Mouse (Mus musculus) limb, embryonic 14.5 days (tissue): ENCODE results near the gene Rab25. TPM values are rescaled to one million over a fixed set of nuclear protein-coding genes. Genes with fewer than 3 reads are reported as not detected.

ENCODE experiments used
- ATAC-seq: fragments of 200-750 bp; cut with Nextera tagmentation; 2 replicates; pipeline ENCODE4 v1.8.0; 2017; ENCODE audit warnings: low read depth, moderate number of reproducible peaks, moderate TSS enrichment; ENCODE audit not compliant: low FRiP score
- DNase-seq: peaks from one replicate; pipeline ENCODE4 v3.0.0-alpha.2; 2015; ENCODE audit warnings: low spot score
- H3K27ac ChIP-seq: fragments of 300-500 bp; sonication (generic); replicated peaks from 2 replicates; pipeline ENCODE4 v1.5.1; 2014; ENCODE audit warnings: low read depth, mild to moderate bottlenecking, low read length, moderate library complexity, mixed read lengths
- H3K27me3 ChIP-seq: fragments of 300-500 bp; sonication (generic); 2 replicates; pipeline ENCODE4 v1.6.1; 2014; ENCODE audit warnings: low read length, mixed read lengths; ENCODE audit not compliant: control insufficient read depth, insufficient read depth
- H3K36me3 ChIP-seq: fragments of 300-500 bp; sonication (generic); 2 replicates; pipeline ENCODE4 v1.6.1; 2014; ENCODE audit warnings: mild to moderate bottlenecking, low read length, moderate library complexity, mixed read lengths; ENCODE audit not compliant: control insufficient read depth, insufficient read depth
- H3K4me1 ChIP-seq: fragments of 300-500 bp; sonication (generic); 2 replicates; pipeline ENCODE4 v1.6.1; 2014; ENCODE audit warnings: antibody characterized with exemption, low read length, mixed read lengths; ENCODE audit not compliant: control insufficient read depth, insufficient read depth
- H3K4me2 ChIP-seq: fragments of 300-500 bp; sonication (generic); replicated peaks from 2 replicates; pipeline ENCODE4 v1.6.1; 2014; ENCODE audit warnings: low read depth, mild to moderate bottlenecking, low read length, moderate library complexity; ENCODE audit not compliant: severe bottlenecking
- H3K4me3 ChIP-seq: fragments of 300-500 bp; sonication (generic); replicated peaks from 2 replicates; pipeline ENCODE4 v1.5.1; 2014; ENCODE audit warnings: low read length
- H3K9ac ChIP-seq: fragments of 300-500 bp; sonication (generic); 2 replicates; pipeline ENCODE4 v1.6.1; 2014; ENCODE audit warnings: mild to moderate bottlenecking, low read depth, low read length, moderate library complexity; ENCODE audit not compliant: severe bottlenecking
- H3K9me3 ChIP-seq: fragments of 300-500 bp; sonication (generic); 2 replicates; pipeline ENCODE4 v1.6.1; 2016; ENCODE audit warnings: low read length; ENCODE audit not compliant: control insufficient read depth
- POLR2A ChIP-seq: fragments of 200-500 bp; IDR thresholded peaks from 2 replicates; pipeline ENCODE4 v1.8.0; 2012; ENCODE audit warnings: inconsistent platforms, mild to moderate bottlenecking, moderate library complexity, borderline replicate concordance; ENCODE audit not compliant: insufficient read depth, insufficient read length; ENCODE audit errors: extremely low read depth
- WGBS: fragments of 180-500 bp; shearing (Covaris S2); extraction: QIAGEN DNeasy Blood & Tissue Kit; methylation state at CpG from one replicate; pipeline ENCODE4 v1.1.7; 2014; 5-methylcytosine and 5-hydroxymethylcytosine counted together
- polyA plus RNA-seq, 2 experiments: library from polyadenylated mRNA; depleted of rRNA in 1 of 2; stranded (reverse) in 1 of 2; unstranded in 1 of 2; fragments of >200 nt; fragmentation: Nextera tagmentation in 1 of 2; extraction: Ambion mirVana in 1 of 2; gene quantifications; 2 replicates each; pipeline versions ENCODE4 v1.2.1 to v1.2.3; 2012 to 2014

The Rab25 gene
- polyA plus RNA-seq, 2 experiments, result 35.0 to 70.4 TPM

GRCm38 (mm10) chr3:88556616-88557015, 8.5 kb upstream of the Rab25 start:
- ATAC-seq (no peak), DNase-seq (no peak)
- H3K4me1 ChIP-seq, result peaks cover 9% of the 10 kb centered on the region
- 97% methylated on average over 8 of the region's 8 CpGs for WGBS
- H3K4me2 ChIP-seq, result no peak overlapping the region
- no peaks in the 10 kb centered on the region for H3K27me3 ChIP-seq
- H3K27ac ChIP-seq, result no peak overlapping the region
- H3K9ac ChIP-seq, result no peak overlapping the region
- no peaks in the 10 kb centered on the region for H3K9me3 ChIP-seq
- no peak overlapping the region for H3K4me3 ChIP-seq
- peaks cover 60% of the 10 kb centered on the region for H3K36me3 ChIP-seq
- no peak for TF ChIP-seq POLR2A

DNA sequence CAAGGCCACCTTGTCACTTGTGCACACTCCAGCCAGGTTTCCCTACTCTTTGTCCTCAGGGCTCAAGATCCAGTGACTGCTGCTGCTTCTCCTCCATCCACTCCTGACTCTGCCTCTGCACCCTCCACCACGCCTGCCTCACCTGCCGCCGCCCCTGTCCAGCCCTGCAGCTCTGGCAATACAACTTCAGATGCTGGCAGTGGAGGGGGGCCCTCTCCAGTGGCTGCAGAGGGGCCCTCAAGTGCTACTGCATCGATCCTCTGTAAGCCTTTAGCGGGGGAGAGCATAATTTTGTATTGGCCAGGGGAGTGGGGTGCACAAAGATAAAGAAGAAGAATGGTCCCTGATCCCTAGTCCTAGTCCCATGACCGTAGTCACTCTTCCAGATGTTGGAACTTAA, 7.6 kb upstream of the Rab25 start:
- ATAC-seq, result no peak
- DNase-seq, result no peak
- Histone ChIP-seq H3K4me1 (peaks cover 9% of the 10 kb centered on the region), H3K9ac (no peak overlapping the region), H3K36me3 (peaks cover 51% of the 10 kb centered on the region), H3K9me3 (no peaks in the 10 kb centered on the region), H3K4me3 (no peak overlapping the region), H3K27me3 (no peaks in the 10 kb centered on the region), H3K4me2 (no peak overlapping the region), H3K27ac (no peak overlapping the region)
- no peak for TF ChIP-seq POLR2A
- 95% methylated on average over 6 of the region's 6 CpGs for WGBS

DNA sequence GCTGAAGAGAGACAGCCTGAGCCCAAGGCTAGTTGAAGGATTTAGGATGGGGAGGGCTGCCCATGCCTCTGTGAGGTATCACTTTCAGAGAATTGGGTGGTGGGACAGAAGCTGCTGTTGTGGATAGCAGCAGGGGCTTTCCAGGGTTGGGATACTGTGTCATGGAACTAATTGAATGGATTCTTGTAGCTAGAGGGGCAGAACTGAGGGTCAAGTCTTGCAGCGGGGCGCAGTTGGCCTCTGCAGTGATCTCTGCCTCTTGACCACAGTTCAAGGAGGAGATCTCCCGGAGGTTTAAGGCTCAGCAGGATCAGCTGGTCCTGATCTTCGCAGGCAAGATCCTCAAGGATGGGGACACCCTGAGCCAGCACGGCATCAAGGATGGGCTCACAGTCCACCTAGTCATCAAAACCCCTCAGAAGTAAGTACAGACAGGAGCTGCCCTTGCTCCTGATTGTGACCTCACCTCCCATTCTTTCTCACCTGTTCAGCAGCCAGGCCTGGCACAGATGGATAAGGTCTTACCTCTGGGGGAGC, 7.0 kb upstream of the Rab25 start:
- Histone ChIP-seq H3K4me2 (no peak overlapping the region), H3K4me1 (peaks cover 9% of the 10 kb centered on the region), H3K4me3 (no peak overlapping the region), H3K9ac (no peak overlapping the region), H3K27ac (no peak overlapping the region), H3K36me3 (peaks cover 45% of the 10 kb centered on the region), H3K27me3 (no peaks in the 10 kb centered on the region), H3K9me3 (no peaks in the 10 kb centered on the region)
- no peak for DNase-seq
- WGBS, result 93% methylated on average over 5 of the region's 5 CpGs
- ATAC-seq, result no peak
- no peak for TF ChIP-seq POLR2A

- H3K4me1 ChIP-seq, result peaks cover 9% of the 10 kb centered on the region
- no peaks in the 10 kb centered on the region for H3K9me3 ChIP-seq
- peak; percentile 49 for DNase-seq
- peak overlapping the region; percentile 95 for H3K27ac ChIP-seq
- peak overlapping the region; percentile 92 for H3K4me2 ChIP-seq
- WGBS, result under 1% methylated on average over 41 of the region's 41 CpGs
- peak; percentile 36 for ATAC-seq
- peak overlapping the region; percentile 84 for H3K9ac ChIP-seq
- 0 out of 2 replicates have a peak, but pooled peaks have one; percentile 35 for TF ChIP-seq POLR2A
- peaks cover 34% of the 10 kb centered on the region for H3K36me3 ChIP-seq
- H3K27me3 ChIP-seq, result no peaks in the 10 kb centered on the region
- peak overlapping the region; percentile 87 for H3K4me3 ChIP-seq
These were observed 5.9 kb upstream of the Rab25 start for GRCm38 (mm10) chr3:88553880-88554586.

- peak within 1 kb of the TSS; percentile 87 for H3K4me3 ChIP-seq
- ATAC-seq, result peak; percentile 84
- WGBS, result 1% methylated on average over 30 of the region's 37 CpGs
These were observed 5.4 kb upstream of the Rab25 start, which contains the start of gene Ubqln4 for GRCm38 (mm10) chr3:88553525-88553879. Ubqln4 (plus strand) TSS chr3:88553758.

More at GRCm38 (mm10) chr3:88553525-88553879, 5.4 kb upstream of the Rab25 start, which contains the start of gene Ubqln4:
- no peaks in the 10 kb centered on the region for H3K9me3 ChIP-seq
- H3K36me3 ChIP-seq, result peaks cover 29% of the 10 kb centered on the region
- peaks cover 9% of the 10 kb centered on the region for H3K4me1 ChIP-seq
- no peaks in the 10 kb centered on the region for H3K27me3 ChIP-seq
- peak; percentile 73 for DNase-seq
- peak within 1 kb of the TSS; percentile 95 for H3K27ac ChIP-seq
- H3K9ac ChIP-seq, result peak within 1 kb of the TSS; percentile 84
- peak; percentile 38; the same call in 1 of the 2 replicates for TF ChIP-seq POLR2A
- H3K4me2 ChIP-seq, result peak within 1 kb of the TSS; percentile 92
